Mouse (Mus musculus) lung, adult 10 weeks (tissue): ENCODE measurements around the gene Thsd1. TPM values are rescaled to one million over a fixed set of nuclear protein-coding genes. Genes with fewer than 3 reads are reported as not detected.

Source experiments
- polyA plus RNA-seq: library from polyadenylated mRNA; stranded (reverse); fragments of 350-450 nt; fragmentation: Illumina TruSeq; extraction: RNeasy Lipid Tissue Mini Kit (QIAGEN cat#74804); gene quantifications from one replicate; pipeline ENCODE4 v1.2.3, GENCODE M21; 2014; ENCODE audit warnings: low read depth, low replicate concordance; ENCODE audit not compliant: insufficient read depth

Gene Thsd1
- polyA plus RNA-seq, result 10.5 TPM

DNA sequence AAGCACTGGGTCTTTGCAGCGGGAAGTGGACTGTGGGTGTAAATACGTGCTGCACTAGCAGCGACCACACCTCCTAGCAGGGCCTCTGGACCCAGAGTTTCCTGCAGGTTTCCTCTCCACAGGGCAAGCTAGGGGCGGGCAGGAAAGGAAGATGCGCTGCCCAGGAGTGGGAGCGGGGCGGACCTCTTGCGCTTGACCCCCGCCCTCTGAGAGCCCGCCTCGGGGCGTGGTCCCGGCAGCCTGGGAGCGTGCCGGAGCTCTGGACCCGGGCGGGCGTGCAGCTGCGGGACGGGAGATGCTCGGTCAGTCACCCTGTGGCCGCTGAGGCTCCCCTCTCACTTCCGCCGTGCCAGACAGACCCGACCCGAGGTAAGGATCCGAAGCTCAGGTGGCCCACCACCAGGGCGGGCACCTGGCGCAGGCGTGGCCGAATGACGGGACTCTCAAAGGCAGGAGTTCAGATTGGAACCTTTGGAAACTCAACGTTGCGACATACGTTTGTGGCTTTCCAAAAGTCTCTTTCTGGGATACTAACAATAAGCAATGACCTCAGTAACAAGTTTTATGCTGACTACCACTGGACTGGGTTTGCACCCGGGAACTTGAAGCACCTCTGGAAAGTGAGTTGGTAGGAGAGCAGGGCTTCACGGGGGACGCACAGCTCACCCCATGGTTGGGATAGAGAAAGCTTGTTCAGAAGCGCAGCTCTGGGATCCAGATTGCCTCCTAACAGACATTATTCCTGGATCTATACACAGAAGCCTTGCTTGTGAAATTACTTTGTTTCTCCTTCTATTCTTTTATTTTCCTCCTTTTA lies at the start of gene Thsd1:
Gene Thsd1 (plus strand): TSS at position 253 of the 817 bp plus-strand sequence.

DNA sequence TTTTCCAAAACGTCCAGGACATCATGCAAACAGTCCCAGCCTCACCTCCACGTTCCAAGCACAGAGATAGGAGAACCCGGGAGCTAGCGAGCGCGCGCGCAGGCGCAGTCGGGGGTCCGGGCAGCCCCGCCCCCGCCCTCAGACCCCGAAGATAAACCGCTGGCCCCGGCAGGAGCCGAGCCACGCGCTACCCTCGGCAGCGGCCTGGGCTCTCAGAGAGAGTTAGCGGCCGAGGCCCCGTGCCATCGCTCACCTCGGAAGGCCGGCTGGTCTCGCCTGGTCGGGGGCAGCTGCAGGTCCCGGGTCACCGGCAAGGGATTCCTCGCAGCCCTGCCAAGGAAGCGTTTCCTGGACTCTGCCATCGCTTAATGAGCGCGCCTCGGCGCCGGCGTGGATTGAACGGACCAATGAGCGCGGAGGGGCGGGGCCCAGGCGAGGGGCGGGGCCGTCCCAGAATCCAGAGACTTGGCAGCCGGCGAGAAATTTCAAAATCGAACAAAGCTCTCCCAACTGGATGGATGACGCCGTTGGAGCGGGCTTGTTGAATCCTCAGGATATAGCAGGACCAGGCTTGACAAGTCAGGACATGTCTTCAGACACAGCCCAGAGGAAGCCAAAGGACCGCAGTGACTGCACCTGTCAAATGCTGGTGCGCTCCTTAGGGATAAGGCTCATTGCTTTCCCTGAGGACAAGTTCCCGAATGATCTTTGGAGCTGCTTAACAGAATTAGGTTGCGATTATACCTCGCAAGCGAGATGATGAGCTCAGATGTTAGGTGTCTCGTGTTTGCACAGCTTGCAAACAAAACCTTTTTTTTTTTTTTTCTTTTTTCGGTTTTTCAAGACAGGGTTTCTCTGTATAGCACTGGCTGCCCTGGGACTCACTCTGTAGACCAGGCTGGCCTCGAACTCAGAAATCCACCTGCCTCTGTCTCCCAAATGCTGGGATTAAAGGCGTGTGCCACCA lies 41.4 kb upstream of the Thsd1 start, which contains the start of gene Ckap2:
Gene Ckap2 (minus strand): TSS at position 389 of the 967 bp plus-strand sequence.

DNA sequence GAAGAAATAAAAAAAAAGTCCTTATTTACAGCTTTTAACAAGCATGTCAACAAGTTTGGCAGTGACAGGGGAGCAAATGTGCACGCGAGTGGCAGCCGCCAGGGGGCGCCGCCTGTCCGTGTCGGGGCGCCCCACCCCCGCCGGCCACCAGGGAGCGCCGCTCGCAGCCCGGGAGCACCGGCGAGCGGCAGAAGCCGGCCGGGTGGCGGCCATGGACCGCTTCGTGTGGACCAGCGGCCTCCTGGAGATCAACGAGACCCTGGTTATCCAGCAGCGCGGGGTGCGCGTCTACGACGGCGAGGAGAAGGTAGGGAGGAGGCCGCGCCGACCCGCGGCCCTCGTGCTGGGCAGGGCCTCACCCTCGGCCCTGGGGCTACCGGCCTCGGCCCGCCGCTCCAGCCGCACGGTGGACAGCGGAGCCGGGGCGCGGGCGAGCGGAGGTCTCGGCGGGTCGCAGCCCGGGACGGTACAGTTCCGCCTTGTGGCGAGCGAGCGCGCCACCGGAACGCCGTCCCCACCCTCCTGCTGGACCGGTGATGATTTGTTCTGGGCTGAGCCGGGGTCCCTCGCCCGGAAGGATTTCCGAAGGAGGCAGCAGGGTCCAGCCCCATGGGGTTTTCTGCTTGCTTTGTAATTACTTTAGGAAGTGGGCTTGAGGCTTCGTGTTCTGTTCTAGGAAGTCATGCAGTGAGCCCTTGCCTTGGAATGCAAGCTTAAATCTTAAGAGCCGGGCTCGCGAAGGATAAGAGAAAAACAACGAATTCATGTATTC lies 34.3 kb upstream of the Thsd1 start, which contains the start of gene Vps36:
Gene Vps36 (plus strand): TSS at position 150 of the 772 bp plus-strand sequence.

DNA sequence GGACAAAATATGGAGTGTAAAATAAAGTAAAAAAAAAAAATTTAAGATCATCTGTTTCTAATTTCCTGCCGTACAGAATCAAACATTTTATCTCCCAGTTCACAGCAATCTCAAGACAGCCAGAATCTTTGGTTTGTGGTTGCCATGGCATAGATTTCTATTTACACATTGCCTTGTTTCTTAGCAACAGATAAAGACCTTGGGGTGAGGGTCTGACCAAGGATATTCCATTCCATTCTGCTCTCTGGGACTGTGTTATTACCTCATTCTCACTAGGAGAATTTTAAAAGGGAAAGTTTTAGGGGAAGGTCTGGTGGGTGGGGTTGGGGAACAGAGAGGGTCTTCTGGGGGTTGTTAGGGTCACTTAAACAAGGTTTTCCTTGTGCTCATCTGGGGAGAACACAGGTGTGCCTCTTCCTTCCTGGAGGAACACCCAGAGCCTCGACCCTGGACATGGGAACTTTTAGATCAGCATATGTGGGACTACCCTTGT lies 55.9 kb downstream of the Thsd1 start, which contains the start of gene Tpte:
Gene Tpte (plus strand): TSS at position 443 of the 493 bp plus-strand sequence.

Other genes with a start within 250 kb of the Thsd1 start
- gene Atp7b, start 167.0 kb upstream of the Thsd1 start, polyA plus RNA-seq, result 7.2 TPM
- 5.5 TPM for gene Alg11, start 166.6 kb upstream of the Thsd1 start, polyA plus RNA-seq
- gene Nek5, start 102.3 kb upstream of the Thsd1 start, polyA plus RNA-seq, result 7.0 TPM
- 1.9 TPM for gene Nek3, start 60.9 kb upstream of the Thsd1 start, polyA plus RNA-seq
- gene Ckap2, start 41.5 kb upstream of the Thsd1 start, polyA plus RNA-seq, result 0.74 TPM
- 21.4 TPM for gene Vps36, start 34.5 kb upstream of the Thsd1 start, polyA plus RNA-seq
- gene Tpte, start 56.1 kb downstream of the Thsd1 start, polyA plus RNA-seq, result not detected
- 4.9 TPM for gene Slc25a15, start 171.3 kb downstream of the Thsd1 start, polyA plus RNA-seq
- gene Mrps31, start 184.0 kb downstream of the Thsd1 start, polyA plus RNA-seq, result 15.2 TPM